ENCODE assay signal across 8 mouse cellular contexts in genomic region chr2:153070762-153071490, GRCm38 (mm10). TPM values are rescaled to one million over a fixed set of nuclear protein-coding genes. Genes with fewer than 3 reads are reported as not detected.
A peak's percentile ranks its signal among the peaks of the same experiment; 100 is the strongest.
DNase-seq lines count a peak whose midpoint lies in the region; ATAC-seq and TF ChIP-seq lines count a peak whose summit lies in the region.

No protein-coding gene starts in this region.

- peak overlapping the region; percentile 62; the same call in 1 of the 2 replicates for H3K4me2 ChIP-seq in limb, embryonic 12.5 days

- H3K36me3 ChIP-seq in limb, embryonic 12.5 days: no peaks in the 10 kb centered on the region
- H3K36me3 ChIP-seq in small intestine, adult 2 months (ENCODE audit: control insufficient read depth, insufficient read depth, low read length): no peaks in the 10 kb centered on the region

- peaks cover 82% of the 10 kb centered on the region for H3K27me3 ChIP-seq in limb, embryonic 12.5 days
- peaks cover 13% of the 10 kb centered on the region for H3K27me3 ChIP-seq in small intestine, adult 2 months (ENCODE audit: control insufficient read depth, insufficient read depth, low read length)

- H3K27ac ChIP-seq in limb, embryonic 12.5 days: no peak overlapping the region
- H3K27ac ChIP-seq in small intestine, adult 2 months (ENCODE audit: insufficient read depth, low read depth, low read length): no peak overlapping the region

- no peak for ATAC-seq in limb, embryonic 12.5 days (ENCODE audit: insufficient number of reproducible peaks, insufficient read depth, low FRiP score, low TSS enrichment, low read depth)

- WGBS in limb, embryonic 12.5 days: 9% methylated on average over 23 of the region's 23 CpGs
- 17% methylated on average over 23 of the region's 23 CpGs for WGBS in small intestine, adult 2 months

- no peaks in the 10 kb centered on the region; the same call in 1 of the 2 replicates for H3K9me3 ChIP-seq in limb, embryonic 12.5 days

- H3K4me3 ChIP-seq in limb, embryonic 12.5 days (replicated peaks): 0 out of 2 replicates have a peak overlapping the region, but pooled peaks have one; percentile 37
- H3K4me3 ChIP-seq in small intestine, adult 2 months (ENCODE audit: low read depth, low read length): no peak overlapping the region

- peaks cover 6% of the 10 kb centered on the region; the same call in 1 of the 2 replicates for H3K4me1 ChIP-seq in limb, embryonic 12.5 days (replicated peaks)
- peaks cover 3% of the 10 kb centered on the region for H3K4me1 ChIP-seq in small intestine, adult 2 months (ENCODE audit: control insufficient read depth, insufficient read depth, insufficient read length, low read length)

- peak; percentile 35; the same call in 1 of the 2 replicates for TF ChIP-seq CTCF in small intestine, adult 2 months (IDR thresholded peaks at IDR 0.05; ENCODE audit: extremely low read depth, insufficient read length, insufficient replicate concordance, low read depth, low read length)

- no peak for TF ChIP-seq POLR2A in small intestine, adult 2 months (IDR thresholded peaks at IDR 0.05; ENCODE audit: low read depth, low read length)

- DNase-seq in kidney, adult 18-20 months: peak; percentile 35
- DNase-seq in kidney, adult 8-10 months: no peak
- peak; percentile 81 for DNase-seq in R1 (ENCODE audit: low read depth, low spot score)
- DNase-seq in embryo, embryonic 11 days: peak; percentile 39
- DNase-seq in thymus, postnatal 0 days (ENCODE audit: low spot score): no peak
- DNase-seq in left cerebral cortex, adult 11 months (ENCODE audit: low spot score): no peak

- H3K9ac ChIP-seq in limb, embryonic 12.5 days (replicated peaks): no peak overlapping the region

RNA-seq across cellular contexts. Expression of gene Ccm2l, which starts 5.2 kb away (rescaled TPM):
- polyA plus RNA-seq in limb, embryonic 12.5 days (2016; fragmentation: Nextera tagmentation; extraction: Ambion mirVana): 2.5 and 3.0 TPM in 2 replicates
- polyA plus RNA-seq in small intestine, adult 2 months (2012; rRNA removed): 6.9 and 9.2 TPM in 2 replicates
- 0.33 and 0.77 TPM in 2 replicates for polyA plus RNA-seq in thymus, postnatal 0 days (2015; fragmentation: Nextera tagmentation; extraction: Ambion mirVana)

RNA-seq across cellular contexts. Expression of gene Hck, which starts 37.3 kb away (rescaled TPM):
- polyA plus RNA-seq in limb, embryonic 12.5 days (2016; fragmentation: Nextera tagmentation; extraction: Ambion mirVana): 2.9 and 3.9 TPM in 2 replicates
- polyA plus RNA-seq in small intestine, adult 2 months (2012; rRNA removed): 16.8 and 31.9 TPM in 2 replicates
- polyA plus RNA-seq in thymus, postnatal 0 days (2015; fragmentation: Nextera tagmentation; extraction: Ambion mirVana): 5.8 and 7.3 TPM in 2 replicates

RNA-seq across cellular contexts. Expression of gene Xkr7, which starts 39.3 kb away (rescaled TPM):
- not detected in 2 replicates for polyA plus RNA-seq in limb, embryonic 12.5 days (2016; fragmentation: Nextera tagmentation; extraction: Ambion mirVana)
- 0.09 and 0.15 TPM in 2 replicates for polyA plus RNA-seq in small intestine, adult 2 months (2012; rRNA removed)
- polyA plus RNA-seq in thymus, postnatal 0 days (2015; fragmentation: Nextera tagmentation; extraction: Ambion mirVana): 0.06 TPM in 1 of 2 replicates, not detected in the other

RNA-seq across cellular contexts. Expression of gene Pdrg1, which starts 55.7 kb away (rescaled TPM):
- polyA plus RNA-seq in limb, embryonic 12.5 days (2016; fragmentation: Nextera tagmentation; extraction: Ambion mirVana): 95.4 and 104 TPM in 2 replicates
- polyA plus RNA-seq in small intestine, adult 2 months (2012; rRNA removed): 11.0 and 18.4 TPM in 2 replicates
- 166 and 168 TPM in 2 replicates for polyA plus RNA-seq in thymus, postnatal 0 days (2015; fragmentation: Nextera tagmentation; extraction: Ambion mirVana)

Comparison
In these comparisons a context has a peak if more than half of its experiments do, and no peak if none do; other contexts are left out.
1. DNase-seq: peak in kidney, adult 18-20 months (single experiment), R1 (single experiment) and embryo, embryonic 11 days (single experiment); none in kidney, adult 8-10 months (0 of 2), thymus, postnatal 0 days (single experiment) and left cerebral cortex, adult 11 months (single experiment).